Mouse (Mus musculus) hindbrain, embryonic 16.5 days (tissue): ENCODE measurements around the gene Nfia. TPM values are rescaled to one million over a fixed set of nuclear protein-coding genes. Genes with fewer than 3 reads are reported as not detected.

ENCODE experiments used
- ATAC-seq: fragments of 200-750 bp; cut with Nextera tagmentation; 2 replicates; pipeline ENCODE4 v1.8.0; 2017; ENCODE audit warnings: moderate TSS enrichment, moderate library complexity
- H3K27ac ChIP-seq: fragments of 300-500 bp; sonication (generic); 2 replicates; pipeline ENCODE4 v1.5.1; 2014; ENCODE audit warnings: low read depth, mild to moderate bottlenecking, control low read depth, low read length, moderate library complexity
- H3K27me3 ChIP-seq: fragments of 300-500 bp; sonication (generic); replicated peaks from 2 replicates; pipeline ENCODE4 v1.6.1; 2014; ENCODE audit warnings: low read length; ENCODE audit not compliant: control insufficient read depth, insufficient read depth
- H3K36me3 ChIP-seq: fragments of 300-500 bp; sonication (generic); 2 replicates; pipeline ENCODE4 v1.6.1; 2014; ENCODE audit warnings: mild to moderate bottlenecking, low read length, moderate library complexity, mixed read lengths; ENCODE audit not compliant: control insufficient read depth, insufficient read depth
- H3K4me1 ChIP-seq: fragments of 300-500 bp; sonication (generic); 2 replicates; pipeline ENCODE4 v1.6.1; 2014; ENCODE audit warnings: low read depth, low read length; ENCODE audit not compliant: control insufficient read depth, insufficient read depth
- H3K4me2 ChIP-seq: fragments of 300-500 bp; sonication (generic); 2 replicates; pipeline ENCODE4 v1.6.1; 2014; ENCODE audit warnings: mild to moderate bottlenecking, low read length, control low read depth, moderate library complexity
- H3K4me3 ChIP-seq: fragments of 300-500 bp; sonication (generic); 2 replicates; pipeline ENCODE4 v1.5.1; 2014; ENCODE audit warnings: mild to moderate bottlenecking, low read length, control low read depth, moderate library complexity
- H3K9ac ChIP-seq: fragments of 300-500 bp; sonication (generic); 2 replicates; pipeline ENCODE4 v1.6.1; 2014; ENCODE audit warnings: low read depth, mild to moderate bottlenecking, control low read depth, low read length, moderate library complexity
- H3K9me3 ChIP-seq: fragments of 300-500 bp; sonication (generic); 2 replicates; pipeline ENCODE4 v1.6.1; 2014; ENCODE audit warnings: mild to moderate bottlenecking, low read length, moderate library complexity; ENCODE audit not compliant: control insufficient read depth
- WGBS: fragments of 180-500 bp; shearing (Covaris S2); extraction: QIAGEN DNeasy Blood & Tissue Kit; methylation state at CpG from one replicate; pipeline ENCODE4 v1.1.7; 2014; 5-methylcytosine and 5-hydroxymethylcytosine counted together
- polyA plus RNA-seq: library from polyadenylated mRNA; unstranded; fragments of >200 nt; fragmentation: Nextera tagmentation; extraction: Ambion mirVana; gene quantifications from 2 replicates; pipeline ENCODE4 v1.2.1, GENCODE M21; 2015

The Nfia gene
- polyA plus RNA-seq, 1 experiment from 2014 or later = 38.4 TPM

DNA sequence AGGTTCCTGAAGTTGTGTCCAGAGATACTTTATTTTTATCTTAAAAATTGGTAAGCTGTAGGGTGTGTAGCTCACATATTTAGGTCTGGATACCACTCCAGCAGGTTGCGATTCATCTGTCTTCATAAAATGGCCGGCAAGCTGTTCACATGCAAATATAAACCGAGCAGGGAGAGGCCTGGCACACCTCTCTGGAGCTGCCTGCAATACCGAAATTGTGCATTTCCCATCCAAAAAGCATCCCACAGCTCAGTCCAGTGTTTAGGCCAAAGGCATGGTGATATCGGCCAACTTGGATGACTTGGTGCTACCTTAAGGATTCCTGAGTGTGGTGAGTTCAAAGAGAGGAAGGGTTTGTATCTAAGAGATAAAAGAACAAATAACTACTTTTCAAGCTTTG, 185.6 kb downstream of the Nfia start:
- no peaks in the 10 kb centered on the region for H3K9me3 ChIP-seq
- 67% methylated on average over 5 of the region's 5 CpGs for WGBS
- no peak overlapping the region for H3K4me2 ChIP-seq
- H3K9ac ChIP-seq = no peak overlapping the region
- peaks cover 3% of the 10 kb centered on the region; the same call in 1 of the 2 replicates for H3K4me1 ChIP-seq
- ATAC-seq = no peak
- no peaks in the 10 kb centered on the region for H3K36me3 ChIP-seq
- H3K27ac ChIP-seq = no peak overlapping the region
- H3K4me3 ChIP-seq = no peak overlapping the region
- no peaks in the 10 kb centered on the region for H3K27me3 ChIP-seq

DNA sequence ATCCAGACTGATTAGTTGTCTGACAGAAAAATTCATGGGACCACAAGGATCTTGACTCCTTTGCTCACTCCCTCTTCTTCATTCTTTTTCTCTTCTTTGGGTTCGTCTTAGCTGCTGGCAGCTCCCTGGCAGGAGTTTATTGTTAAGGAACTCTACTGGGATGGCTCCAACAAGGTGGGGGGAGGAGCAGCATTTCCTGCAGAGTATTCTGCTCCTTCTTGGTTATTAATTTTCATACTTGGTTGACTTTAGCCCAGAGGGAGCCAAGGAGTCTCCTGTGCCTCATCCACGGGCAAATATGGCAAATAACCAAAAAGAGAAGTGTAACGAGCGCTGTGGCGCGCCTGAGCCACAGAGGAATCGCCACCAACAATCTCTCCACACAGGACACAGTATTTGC, 190.3 kb downstream of the Nfia start:
- H3K4me2 ChIP-seq = no peak overlapping the region
- no peak for ATAC-seq
- H3K9me3 ChIP-seq = no peaks in the 10 kb centered on the region
- no peak overlapping the region; the same call in 1 of the 2 replicates for H3K27ac ChIP-seq
- H3K27me3 ChIP-seq = no peaks in the 10 kb centered on the region
- H3K9ac ChIP-seq = no peak overlapping the region
- peaks cover 3% of the 10 kb centered on the region; the same call in 1 of the 2 replicates for H3K4me1 ChIP-seq
- no peaks in the 10 kb centered on the region for H3K36me3 ChIP-seq
- H3K4me3 ChIP-seq = no peak overlapping the region
- WGBS = 64% methylated on average over 7 of the region's 7 CpGs

DNA sequence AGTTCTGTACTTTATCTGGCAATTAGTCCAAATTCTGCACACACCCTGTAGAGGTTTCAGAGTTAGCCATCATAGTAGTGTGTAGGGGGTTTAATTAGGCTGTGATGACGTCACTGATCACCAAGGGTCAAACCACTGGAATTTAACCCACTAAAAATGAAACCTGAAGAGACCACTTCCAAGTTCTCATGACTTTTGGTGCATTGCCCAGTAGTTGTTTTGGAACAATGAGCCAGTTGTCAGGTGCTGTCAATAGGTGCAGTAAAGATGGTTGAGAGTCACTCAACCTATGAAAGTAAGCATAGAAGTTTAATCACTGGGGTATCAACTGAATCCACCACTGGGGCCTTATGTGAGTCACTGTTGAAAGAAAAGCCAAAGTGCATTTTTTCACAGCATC, 191.4 kb downstream of the Nfia start:
- Histone ChIP-seq H3K27me3 (no peaks in the 10 kb centered on the region), H3K4me1 (peaks cover 3% of the 10 kb centered on the region; the same call in 1 of the 2 replicates), H3K4me2 (no peak overlapping the region), H3K9ac (no peak overlapping the region), H3K36me3 (no peaks in the 10 kb centered on the region), H3K4me3 (no peak overlapping the region), H3K9me3 (no peaks in the 10 kb centered on the region), H3K27ac (no peak overlapping the region)
- 73% methylated on average over 1 of the region's 1 CpGs for WGBS
- ATAC-seq = no peak

DNA sequence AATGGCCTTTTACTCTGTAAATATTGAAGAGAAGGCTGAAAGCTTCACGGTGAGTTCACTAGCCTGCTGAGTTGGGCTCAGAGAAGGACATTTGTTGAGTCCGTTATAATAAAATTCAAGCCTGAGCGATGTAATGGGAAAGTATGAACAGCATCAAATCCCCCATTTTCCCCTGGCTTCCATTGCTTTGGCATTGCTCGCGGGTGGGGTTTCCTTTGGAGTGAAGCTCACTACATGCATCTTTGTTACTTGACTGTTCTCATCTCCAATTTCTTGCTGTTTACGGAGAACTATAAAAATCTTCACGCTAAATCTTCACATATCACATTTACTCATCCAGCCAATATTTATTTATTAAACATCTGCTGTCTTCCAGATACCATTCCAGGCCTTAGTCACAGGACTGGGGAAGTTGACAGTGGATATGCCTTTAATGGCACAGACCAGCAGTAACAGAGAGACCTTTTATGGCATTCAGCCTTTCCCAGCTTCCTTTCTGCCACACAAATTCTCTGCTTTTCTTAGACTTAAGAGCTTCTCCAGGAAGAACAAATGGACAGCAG, 196.3 kb downstream of the Nfia start:
- Histone ChIP-seq H3K36me3 (no peaks in the 10 kb centered on the region), H3K4me2 (no peak overlapping the region), H3K9ac (no peak overlapping the region), H3K27ac (no peak overlapping the region), H3K4me1 (no peaks in the 10 kb centered on the region), H3K27me3 (no peaks in the 10 kb centered on the region), H3K9me3 (no peaks in the 10 kb centered on the region), H3K4me3 (no peak overlapping the region)
- ATAC-seq = no peak
- WGBS = 83% methylated on average over 7 of the region's 7 CpGs

DNA sequence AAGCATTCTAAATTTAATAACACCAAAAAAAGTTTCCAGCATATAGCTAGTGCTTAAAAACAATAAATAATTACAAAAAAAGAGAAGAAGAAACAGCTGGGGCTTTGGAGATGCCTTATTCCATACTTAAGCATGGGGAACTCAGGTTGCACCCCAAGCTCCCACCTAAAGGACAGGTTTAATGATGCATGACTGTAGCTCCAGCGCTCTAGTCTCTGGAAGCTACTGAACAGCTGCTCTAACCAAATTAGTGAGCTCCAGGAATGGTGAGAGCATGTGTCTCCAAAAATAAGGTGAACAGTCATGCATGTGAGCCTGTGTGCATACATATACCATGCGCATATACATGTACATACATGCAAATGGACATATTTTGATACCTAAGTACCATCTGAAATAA, 200.5 kb downstream of the Nfia start:
- Histone ChIP-seq H3K27me3 (no peaks in the 10 kb centered on the region), H3K36me3 (no peaks in the 10 kb centered on the region), H3K9ac (no peak overlapping the region), H3K9me3 (no peaks in the 10 kb centered on the region), H3K4me3 (no peak overlapping the region), H3K27ac (no peak overlapping the region), H3K4me1 (no peaks in the 10 kb centered on the region; the same call in 1 of the 2 replicates), H3K4me2 (no peak overlapping the region)
- 88% methylated on average over 2 of the region's 2 CpGs for WGBS
- no peak for ATAC-seq

DNA sequence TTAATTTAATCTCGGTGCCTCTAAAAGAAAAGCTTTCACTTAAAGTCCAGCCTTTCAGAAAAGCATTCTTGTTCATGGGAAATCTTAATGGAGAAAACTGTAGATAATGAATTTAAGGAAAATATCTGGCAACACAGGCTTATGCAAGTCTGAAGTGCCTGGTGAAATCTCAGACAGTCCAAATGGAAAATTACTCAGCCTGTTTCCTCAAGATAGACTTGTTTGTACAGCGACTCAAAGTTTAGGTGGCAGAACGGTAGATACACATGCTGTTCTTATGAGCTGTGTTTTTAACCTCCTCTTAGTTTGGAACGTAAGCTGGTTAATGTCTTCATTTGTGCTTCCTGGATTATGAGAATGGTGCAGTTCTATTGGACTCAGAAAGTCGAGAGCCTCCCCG, 201.5 kb downstream of the Nfia start:
- WGBS = 85% methylated on average over 6 of the region's 6 CpGs
- Histone ChIP-seq H3K27ac (no peak overlapping the region), H3K27me3 (no peaks in the 10 kb centered on the region), H3K9me3 (no peaks in the 10 kb centered on the region), H3K36me3 (no peaks in the 10 kb centered on the region), H3K9ac (no peak overlapping the region), H3K4me1 (no peaks in the 10 kb centered on the region; the same call in 1 of the 2 replicates), H3K4me2 (no peak overlapping the region), H3K4me3 (no peak overlapping the region)
- no peak for ATAC-seq

DNA sequence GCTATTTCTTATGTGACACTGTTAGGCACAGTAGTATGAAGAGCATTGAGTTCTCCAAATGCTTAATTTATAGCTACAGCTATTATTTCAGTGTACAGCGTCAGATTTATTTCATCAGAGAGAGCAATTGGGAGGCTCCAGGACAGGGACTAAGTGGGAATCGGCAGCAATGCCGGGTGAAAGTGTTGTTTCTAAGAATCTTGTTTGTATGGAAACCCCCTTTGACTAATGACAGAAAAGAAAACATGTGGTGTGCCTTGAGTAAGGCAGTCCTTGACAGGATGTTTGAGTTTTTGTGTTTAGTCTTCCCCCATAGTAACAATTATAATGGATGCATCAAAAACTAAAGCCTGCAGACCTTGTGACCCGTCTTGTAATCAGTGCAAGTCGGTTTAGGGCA, 204.4 kb downstream of the Nfia start:
- no peak overlapping the region for H3K4me2 ChIP-seq
- H3K36me3 ChIP-seq = no peaks in the 10 kb centered on the region
- no peaks in the 10 kb centered on the region for H3K27me3 ChIP-seq
- no peak overlapping the region for H3K9ac ChIP-seq
- no peaks in the 10 kb centered on the region for H3K9me3 ChIP-seq
- H3K4me1 ChIP-seq = no peaks in the 10 kb centered on the region; the same call in 1 of the 2 replicates
- no peak overlapping the region for H3K27ac ChIP-seq
- WGBS = 54% methylated on average over 5 of the region's 5 CpGs
- H3K4me3 ChIP-seq = no peak overlapping the region
- ATAC-seq = no peak

DNA sequence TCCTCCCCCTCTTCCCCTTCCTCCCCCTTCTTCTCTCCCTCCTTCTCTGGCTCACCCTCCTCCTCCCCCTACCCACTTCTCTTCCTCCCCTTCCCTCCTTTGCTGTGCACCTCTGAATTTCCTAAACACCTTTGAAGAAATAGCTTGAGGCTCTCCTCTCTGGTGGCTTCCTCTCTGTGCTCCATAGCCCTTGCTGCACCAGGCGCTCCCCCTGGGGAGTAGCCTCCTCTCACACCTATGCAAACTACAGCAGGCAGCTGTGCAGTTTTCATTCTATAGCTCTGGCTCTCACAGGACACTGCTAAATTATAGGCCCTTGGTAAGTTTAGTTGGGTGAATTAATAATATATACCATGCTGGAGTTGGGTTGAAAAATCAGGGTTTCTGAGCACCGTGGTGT, 211.8 kb downstream of the Nfia start:
- no peaks in the 10 kb centered on the region for H3K9me3 ChIP-seq
- no peaks in the 10 kb centered on the region for H3K27me3 ChIP-seq
- no peak overlapping the region for H3K27ac ChIP-seq
- H3K36me3 ChIP-seq = no peaks in the 10 kb centered on the region
- WGBS = 89% methylated on average over 2 of the region's 2 CpGs
- no peaks in the 10 kb centered on the region for H3K4me1 ChIP-seq
- H3K9ac ChIP-seq = no peak overlapping the region
- ATAC-seq = no peak
- no peak overlapping the region for H3K4me3 ChIP-seq
- H3K4me2 ChIP-seq = no peak overlapping the region

DNA sequence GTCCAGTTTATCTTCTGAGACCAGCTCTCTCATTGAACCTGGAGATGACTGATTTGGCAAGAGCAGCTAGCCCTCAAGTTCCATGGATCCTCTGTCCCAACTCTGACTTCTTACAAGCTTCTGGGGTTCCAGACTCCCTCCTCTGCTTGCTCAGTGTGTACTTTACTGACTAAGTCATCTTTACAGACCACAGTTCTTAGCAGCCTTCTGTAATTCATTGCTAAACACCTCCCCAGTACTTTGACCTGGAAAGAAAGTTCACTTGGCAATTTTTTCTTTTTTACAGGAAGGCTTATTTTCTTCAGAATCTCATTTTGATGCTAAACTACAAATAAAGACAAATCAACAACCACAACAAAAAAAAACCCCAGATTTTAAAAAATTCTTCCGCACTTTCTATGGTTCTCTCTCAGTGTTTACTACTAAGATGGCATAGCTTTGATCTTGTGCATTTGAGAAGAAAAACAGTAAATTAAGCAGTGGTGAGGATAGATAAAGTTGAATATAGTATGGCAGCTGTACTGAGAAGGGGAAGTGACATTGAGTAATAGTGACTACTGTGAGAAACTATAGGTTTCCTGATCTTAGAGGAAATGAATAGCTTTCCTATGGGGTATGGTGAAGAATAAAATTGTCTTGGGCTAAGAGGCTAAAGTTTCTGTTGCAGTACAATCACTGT, 213.7 kb downstream of the Nfia start:
- Histone ChIP-seq H3K4me1 (no peaks in the 10 kb centered on the region), H3K27me3 (no peaks in the 10 kb centered on the region), H3K27ac (no peak overlapping the region), H3K4me2 (no peak overlapping the region), H3K36me3 (no peaks in the 10 kb centered on the region), H3K4me3 (no peak overlapping the region), H3K9me3 (no peaks in the 10 kb centered on the region), H3K9ac (no peak overlapping the region)
- WGBS = 100% methylated on average over 1 of the region's 1 CpGs
- ATAC-seq = no peak
